Mouse (Mus musculus) MEL (cell line): ENCODE data around the gene Glipr1. TPM values are rescaled to one million over a fixed set of nuclear protein-coding genes. Genes with fewer than 3 reads are reported as not detected.

Source experiments
- DNase-seq: peaks from one replicate; pipeline ENCODE4 v3.0.0; 2011; ENCODE audit warnings: low read depth, low spot score
- H3K27ac ChIP-seq: 2 replicates; pipeline ENCODE4 v1.5.1; 2012; ENCODE audit warnings: low read depth, mild to moderate bottlenecking, control low read depth, low read length, moderate library complexity; ENCODE audit not compliant: control insufficient read depth
- H3K27me3 ChIP-seq, 2 experiments: fragments of 150-350 bp in 1 of 2; sonication (generic) in 1 of 2; 2 replicates each; pipeline ENCODE4 v1.6.1; 2012; ENCODE audit warnings: low read length in 2 of 2, mild to moderate bottlenecking in 2 of 2, improper control_type of control experiment in 1 of 2, moderate library complexity in 1 of 2; ENCODE audit not compliant: insufficient read depth in 2 of 2, control insufficient read depth in 1 of 2
- H3K36me3 ChIP-seq, 2 experiments: 2 replicates each; pipeline ENCODE4 v1.6.1; 2012 to 2014; ENCODE audit warnings: low read length in 2 of 2, improper control_type of control experiment in 1 of 2, inconsistent platforms in 1 of 2, mild to moderate bottlenecking in 1 of 2; ENCODE audit not compliant: insufficient read depth in 2 of 2, control insufficient read depth in 1 of 2
- H3K4me1 ChIP-seq, 2 experiments: fragments of 150-350 bp in 1 of 2; sonication (generic) in 1 of 2; 2 replicates each; pipeline ENCODE4 v1.6.1; 2012; ENCODE audit warnings: low read length in 2 of 2, improper control_type of control experiment in 1 of 2, mild to moderate bottlenecking in 1 of 2; ENCODE audit not compliant: insufficient read depth in 2 of 2, control insufficient read depth in 1 of 2
- H3K4me3 ChIP-seq, 2 experiments: fragments of 150-350 bp in 1 of 2; sonication (generic) in 1 of 2; 2 replicates each; pipeline ENCODE4 v1.5.1; 2012; ENCODE audit warnings: low read depth in 2 of 2, low read length in 2 of 2, mild to moderate bottlenecking in 2 of 2, moderate library complexity in 2 of 2, control low read depth in 1 of 2, improper control_type of control experiment in 1 of 2; ENCODE audit not compliant: control insufficient read depth in 1 of 2, insufficient read depth in 1 of 2
- H3K79me2 ChIP-seq: 2 replicates; pipeline ENCODE4 v1.6.1; 2012; ENCODE audit warnings: mild to moderate bottlenecking, low read length, moderate library complexity; ENCODE audit not compliant: control insufficient read depth, poor library complexity, insufficient read depth
- H3K9ac ChIP-seq: 2 replicates; pipeline ENCODE4 v1.6.1; 2012; ENCODE audit warnings: low read depth, mild to moderate bottlenecking, control low read depth, low read length, moderate library complexity; ENCODE audit not compliant: control insufficient read depth, poor library complexity, severe bottlenecking
- H3K9me3 ChIP-seq: fragments of 150-350 bp; sonication (generic); replicated peaks from 2 replicates; pipeline ENCODE4 v1.6.1; 2012; ENCODE audit warnings: mild to moderate bottlenecking, low read length, improper control_type of control experiment, moderate library complexity; ENCODE audit not compliant: insufficient read depth
- CHD1 ChIP-seq: IDR thresholded peaks from 2 replicates; pipeline ENCODE4 v1.6.1; 2012; ENCODE audit warnings: low read depth, mild to moderate bottlenecking, inconsistent platforms, low read length, improper control_type of control experiment
- CHD2 ChIP-seq: IDR thresholded peaks from 2 replicates; pipeline ENCODE4 v1.6.1; 2011; ENCODE audit warnings: low read length, improper control_type of control experiment
- E2F4 ChIP-seq: IDR thresholded peaks from 2 replicates; pipeline ENCODE4 v1.6.1; 2011; ENCODE audit warnings: low read depth, low read length, improper control_type of control experiment, borderline replicate concordance
- EP300 ChIP-seq, 2 experiments: IDR thresholded peaks; 2 replicates each; pipeline ENCODE4 v1.6.1; 2011; ENCODE audit warnings: improper control_type of control experiment in 2 of 2, low read length in 2 of 2, low read depth in 1 of 2, mild to moderate bottlenecking in 1 of 2
- HCFC1 ChIP-seq: IDR thresholded peaks from 2 replicates; pipeline ENCODE4 v1.6.1; 2012; ENCODE audit warnings: low read depth, mild to moderate bottlenecking, inconsistent platforms, low read length, improper control_type of control experiment, moderate library complexity
- JUND ChIP-seq: IDR thresholded peaks from 2 replicates; pipeline ENCODE4 v1.6.1; 2011; ENCODE audit warnings: low read depth, mild to moderate bottlenecking, improper control_type of control experiment, low read length
- KAT2A ChIP-seq: conservative IDR thresholded peaks from 2 replicates; pipeline ENCODE4 v1.6.1; 2012; ENCODE audit warnings: low read depth, low read length, improper control_type of control experiment, inconsistent platforms
- MAFK ChIP-seq: IDR thresholded peaks from 2 replicates; pipeline ENCODE4 v1.6.1; 2011; ENCODE audit warnings: low read depth, mild to moderate bottlenecking, low read length, improper control_type of control experiment, borderline replicate concordance
- MAX ChIP-seq: IDR thresholded peaks from 2 replicates; pipeline ENCODE4 v1.6.1; 2011; ENCODE audit warnings: low read length, improper control_type of control experiment
- MXI1 ChIP-seq: IDR thresholded peaks from 2 replicates; pipeline ENCODE4 v1.6.1; 2011; ENCODE audit warnings: mild to moderate bottlenecking, low read depth, low read length, improper control_type of control experiment
- MYB ChIP-seq: IDR thresholded peaks from 2 replicates; pipeline ENCODE4 v1.6.1; 2011; ENCODE audit warnings: mild to moderate bottlenecking, low read depth, low read length, improper control_type of control experiment
- MYC ChIP-seq: IDR thresholded peaks from 2 replicates; pipeline ENCODE4 v1.6.1; 2011; ENCODE audit warnings: low read depth, mild to moderate bottlenecking, low read length, improper control_type of control experiment, moderate library complexity
- NELFE ChIP-seq: IDR thresholded peaks from 2 replicates; pipeline ENCODE4 v1.6.1; 2011; ENCODE audit warnings: low read depth, low read length, improper control_type of control experiment
- POLR2AphosphoS2 ChIP-seq: IDR thresholded peaks from 2 replicates; pipeline ENCODE4 v1.6.1; 2011; ENCODE audit warnings: low read length, improper control_type of control experiment
- SMC3 ChIP-seq: IDR thresholded peaks from 2 replicates; pipeline ENCODE4 v1.6.1; 2011; ENCODE audit warnings: low read depth, low read length, improper control_type of control experiment
- TAL1 ChIP-seq: IDR thresholded peaks from 2 replicates; pipeline ENCODE4 v1.6.1; 2012; ENCODE audit warnings: mild to moderate bottlenecking, inconsistent platforms, low read length, moderate library complexity, mixed read lengths
- TBP ChIP-seq: IDR thresholded peaks from 2 replicates; pipeline ENCODE4 v1.8.0; 2011; ENCODE audit warnings: low read depth, low read length, improper control_type of control experiment
- UBTF ChIP-seq: IDR thresholded peaks from 2 replicates; pipeline ENCODE4 v1.6.1; 2012; ENCODE audit warnings: low read depth, mild to moderate bottlenecking, inconsistent platforms, low read length, improper control_type of control experiment, moderate library complexity, borderline replicate concordance; ENCODE audit not compliant: insufficient read depth
- USF2 ChIP-seq, 2 experiments: IDR thresholded peaks; 2 replicates each; pipeline ENCODE4 v1.6.1; 2011 to 2012; ENCODE audit warnings: improper control_type of control experiment in 2 of 2, low read length in 2 of 2, borderline replicate concordance in 1 of 2, inconsistent platforms in 1 of 2, low read depth in 1 of 2, mild to moderate bottlenecking in 1 of 2; ENCODE audit not compliant: insufficient read depth in 1 of 2
- ZC3H11A ChIP-seq: IDR thresholded peaks from 2 replicates; pipeline ENCODE4 v1.6.1; 2012; ENCODE audit warnings: low read depth, mild to moderate bottlenecking, inconsistent platforms, low read length, improper control_type of control experiment
- ZMIZ1 ChIP-seq: IDR thresholded peaks from 2 replicates; pipeline ENCODE4 v1.6.1; 2012; ENCODE audit warnings: low read depth, mild to moderate bottlenecking, inconsistent platforms, low read length, improper control_type of control experiment, moderate library complexity
- polyA plus RNA-seq, 2 experiments: library from polyadenylated mRNA; stranded (reverse) in 1 of 2; unstranded in 1 of 2; fragments of >175 nt in 1 of 2; fragments of >200 nt in 1 of 2; gene quantifications; 2 replicates each; pipeline versions ENCODE4 v1.2.1 to v1.2.4; 2012; ENCODE audit warnings: low replicate concordance in 2 of 2, low read depth in 1 of 2; ENCODE audit not compliant: insufficient read length in 2 of 2, insufficient read depth in 1 of 2, missing spikeins in 1 of 2
- total RNA-seq: library from RNA; depleted of rRNA; stranded (reverse); fragments of 300-350 nt; gene quantifications from 2 replicates; pipeline ENCODE4 v1.2.3, GENCODE M21; 2012

The Glipr1 gene
- total and polyA plus RNA-seq, 3 experiments, result 0.62 to 0.88 TPM; not detected in 1

DNA sequence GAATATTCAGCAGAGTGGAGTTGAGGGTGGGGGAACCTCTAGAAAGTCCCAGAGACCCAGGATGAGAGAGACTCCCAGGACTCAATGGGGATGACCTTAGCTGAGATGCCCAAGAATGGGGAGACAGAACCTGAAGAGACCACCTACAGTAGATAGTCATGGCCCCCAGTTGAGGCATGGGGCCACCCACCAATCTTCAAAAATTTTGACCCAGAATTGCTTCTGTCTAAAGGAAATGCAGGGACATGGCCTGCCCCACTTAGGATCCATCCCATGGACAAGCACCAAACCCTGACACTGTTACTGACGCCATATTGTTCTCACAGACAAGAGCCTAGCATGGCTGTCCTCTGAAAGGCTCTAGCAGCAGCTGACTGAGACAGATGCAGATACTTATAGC lies 54.4 kb downstream of the Glipr1 start:
- H3K9me3 ChIP-seq, result no peaks in the 10 kb centered on the region
- H3K9ac ChIP-seq, result no peak overlapping the region
- no peak for TF ChIP-seq MYC
- TF ChIP-seq TBP, result no peak
- TF ChIP-seq ZC3H11A, result no peak
- TF ChIP-seq MAFK, result no peak
- TF ChIP-seq USF2 (IDR thresholded peaks at IDR 0.05; ENCODE audit: borderline replicate concordance in 1 of 2, insufficient read depth in 1 of 2, low read depth in 1 of 2, low read length in 2 of 2), result no peak
- TF ChIP-seq ZMIZ1, result no peak
- no peak for TF ChIP-seq MXI1
- TF ChIP-seq JUND, result no peak
- no peaks in the 10 kb centered on the region for H3K4me1 ChIP-seq
- peaks cover 0 to 2% of the 10 kb centered on the region in 2 experiments; a peak in 2 of 4 replicates for H3K27me3 ChIP-seq
- DNase-seq, result no peak
- no peak overlapping the region for H3K27ac ChIP-seq
- no peaks in the 10 kb centered on the region for H3K36me3 ChIP-seq
- H3K4me3 ChIP-seq, result no peak overlapping the region
- no peaks in the 10 kb centered on the region for H3K79me2 ChIP-seq

- Histone ChIP-seq H3K27ac (no peak overlapping the region), H3K4me1 (no peaks in the 10 kb centered on the region), H3K4me3 (no peak overlapping the region), H3K79me2 (no peaks in the 10 kb centered on the region), H3K27me3 (peaks cover 0 to 2% of the 10 kb centered on the region in 2 experiments; a peak in 2 of 4 replicates), H3K36me3 (no peaks in the 10 kb centered on the region), H3K9me3 (no peaks in the 10 kb centered on the region), H3K9ac (no peak overlapping the region)
- TF ChIP-seq MAX (no peak), JUND (no peak), KAT2A (no peak), HCFC1 (no peak), MAFK (no peak), NELFE (no peak), TAL1 (no peak), CHD1 (no peak), CHD2 (no peak), E2F4 (no peak), UBTF (no peak), MYB (no peak), POLR2AphosphoS2 (no peak), SMC3 (no peak), MYC (no peak), EP300 (IDR thresholded peaks at IDR 0.05; ENCODE audit: low read depth in 1 of 2, low read length in 2 of 2) (no peak)
- DNase-seq, result no peak
Observed at GRCm38 (mm10) chr10:111945563-111945962, 56.9 kb downstream of the Glipr1 start.
